Mouse (Mus musculus) liver (tissue): ENCODE measurements around the gene Arhgef3.

Experiments used
- DNase-seq: peaks from one replicate; pipeline ENCODE4 v3.0.0-alpha.2; 2020; ENCODE audit warnings: mixed read lengths

Arhgef3 gene

GRCm38 (mm10) chr14:27392660-27393059 lies 278.0 kb downstream of the Arhgef3 start:
- DNase-seq, result no peak

GRCm38 (mm10) chr14:27393806-27394205 lies 279.1 kb downstream of the Arhgef3 start:
- no peak for DNase-seq

- no peak for DNase-seq
Observed at GRCm38 (mm10) chr14:27396424-27396823, 281.7 kb downstream of the Arhgef3 start.

DNA sequence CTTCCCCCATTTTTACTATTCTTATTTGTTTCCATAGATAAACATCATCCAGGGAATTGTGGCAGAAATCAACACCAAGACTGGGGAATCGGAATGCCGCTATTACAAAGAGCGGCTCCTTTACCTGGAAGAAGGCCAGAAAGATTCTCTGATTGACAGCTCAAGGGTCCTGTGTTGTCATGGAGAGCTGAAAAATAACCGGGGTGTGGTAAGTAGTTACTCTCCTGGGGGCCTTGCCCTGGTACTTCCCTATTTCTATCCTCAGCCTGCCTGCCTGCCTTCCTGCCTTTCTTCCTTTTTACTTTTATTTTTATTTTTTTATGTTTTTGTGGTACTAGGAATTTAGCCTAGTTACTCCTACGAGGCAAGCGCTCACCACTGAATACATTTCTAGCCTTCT lies 282.8 kb downstream of the Arhgef3 start:
- DNase-seq, result no peak

DNA sequence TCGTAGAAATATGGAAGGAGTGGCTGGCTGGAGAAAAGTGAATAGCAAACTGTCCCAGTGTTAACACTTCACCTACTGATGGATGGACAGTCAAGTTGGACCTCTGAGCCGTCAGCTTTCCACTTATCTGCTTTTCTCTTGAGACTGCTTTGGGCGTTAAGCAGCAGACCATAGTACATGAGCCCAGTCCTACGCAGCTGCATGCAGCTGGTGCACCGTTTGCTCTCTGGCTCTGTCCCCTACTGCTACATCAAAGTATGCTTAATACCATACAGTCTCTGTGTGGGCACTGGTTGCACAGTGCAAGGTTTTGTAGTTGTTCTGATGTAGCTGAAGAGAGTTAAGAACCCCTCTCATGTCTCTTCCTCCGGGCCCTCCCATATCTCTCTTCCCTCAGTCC lies 285.8 kb downstream of the Arhgef3 start:
- DNase-seq, result no peak

DNA sequence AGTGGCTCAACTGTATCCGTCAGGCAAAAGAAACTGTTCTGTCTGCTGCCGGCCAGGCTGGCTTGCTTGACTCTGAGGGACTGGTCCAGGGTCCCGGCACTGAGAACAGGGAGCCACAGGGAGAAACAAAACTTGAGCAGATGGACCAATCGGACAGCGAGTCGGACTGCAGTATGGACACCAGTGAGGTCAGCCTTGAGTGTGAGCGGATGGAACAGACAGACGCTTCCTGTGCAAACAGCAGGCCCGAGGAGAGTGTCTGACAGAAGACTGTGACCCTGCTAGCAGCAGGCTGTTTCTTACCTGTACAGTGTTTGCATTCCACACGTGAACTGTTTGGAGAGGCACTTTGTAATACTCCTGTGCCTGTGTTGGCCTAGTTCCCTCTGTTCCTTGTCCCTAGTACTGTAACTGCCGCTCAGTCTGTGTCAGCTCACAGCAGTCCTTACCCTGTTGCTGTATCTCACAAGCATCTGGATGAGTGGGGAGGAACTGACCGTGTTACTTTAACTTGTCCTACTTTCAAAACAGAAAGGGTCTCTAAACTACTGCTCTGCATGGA lies 287.1 kb downstream of the Arhgef3 start:
- DNase-seq, result no peak

GRCm38 (mm10) chr14:27402332-27403250 lies 287.9 kb downstream of the Arhgef3 start:
- DNase-seq, result no peak

GRCm38 (mm10) chr14:27405452-27405851 lies 290.8 kb downstream of the Arhgef3 start:
- no peak for DNase-seq

DNA sequence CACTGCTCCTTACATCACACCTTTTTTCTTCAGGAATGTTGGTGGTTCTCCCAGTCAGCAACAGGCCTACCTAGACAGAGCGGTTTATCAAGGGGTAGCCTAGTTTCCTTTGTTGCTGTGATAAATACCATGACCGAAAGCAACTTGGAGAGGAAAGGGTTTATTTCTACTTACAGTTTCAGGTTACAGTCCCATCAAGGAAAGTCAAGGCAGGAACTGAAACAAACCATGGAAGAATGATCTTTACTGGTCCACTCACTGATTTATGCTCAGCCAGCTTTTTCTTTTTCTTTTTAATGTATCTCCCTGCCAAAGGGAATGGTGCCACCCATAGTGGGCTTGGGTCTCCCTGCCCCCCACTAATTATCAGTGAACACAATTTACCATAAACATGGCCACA lies 291.2 kb downstream of the Arhgef3 start:
- DNase-seq, result no peak

- no peak for DNase-seq
Observed at GRCm38 (mm10) chr14:27408240-27408639, 293.5 kb downstream of the Arhgef3 start.

- no peak for DNase-seq
Observed at GRCm38 (mm10) chr14:27409662-27410061, 295.0 kb downstream of the Arhgef3 start.

- no peak for DNase-seq
Observed at GRCm38 (mm10) chr14:27411492-27411891, 296.8 kb downstream of the Arhgef3 start.

DNA sequence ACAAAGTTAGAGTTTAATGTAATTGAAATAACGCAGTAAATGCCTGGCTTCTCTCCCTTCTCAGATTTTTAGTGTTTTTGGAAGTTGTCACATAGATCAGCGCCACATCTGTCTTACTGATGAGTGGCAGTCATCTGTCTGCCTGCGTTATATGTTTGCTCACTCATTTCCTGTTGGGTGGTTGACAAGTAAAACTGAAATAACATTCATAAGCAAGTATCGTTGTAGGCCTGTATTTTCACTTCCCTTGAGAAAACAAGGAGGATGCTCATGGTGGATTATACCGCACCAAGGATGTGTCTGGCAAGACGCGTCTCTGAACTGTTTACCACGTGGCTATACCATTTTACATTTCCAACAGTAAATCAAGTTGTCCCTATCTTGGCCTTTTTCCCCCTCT lies 298.0 kb downstream of the Arhgef3 start:
- no peak for DNase-seq

GRCm38 (mm10) chr14:27413961-27414360 lies 299.3 kb downstream of the Arhgef3 start:
- no peak for DNase-seq

DNA sequence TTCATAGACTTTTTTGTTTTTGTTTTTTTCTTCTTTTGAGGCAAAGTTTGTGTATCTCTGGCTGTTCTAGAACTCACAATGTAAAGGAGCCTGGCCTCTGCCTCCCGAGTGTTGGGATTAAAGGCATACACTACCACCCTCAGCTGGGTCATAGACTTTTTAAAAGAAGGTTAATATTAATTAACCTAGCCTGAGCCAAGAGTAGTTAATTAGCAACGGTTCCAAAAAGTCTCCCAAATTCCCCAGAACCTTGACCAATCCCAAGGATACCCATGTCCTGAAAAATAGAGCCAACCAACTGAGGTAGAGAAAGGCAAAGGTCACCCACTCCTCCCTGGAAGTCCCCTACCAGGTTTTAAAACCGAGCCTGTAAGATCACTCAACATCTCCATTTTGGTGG lies 306.1 kb downstream of the Arhgef3 start:
- DNase-seq, result no peak

GRCm38 (mm10) chr14:27422301-27422700 lies 307.6 kb downstream of the Arhgef3 start:
- no peak for DNase-seq

- peak; percentile 96 for DNase-seq
Observed at GRCm38 (mm10) chr14:27428573-27428972, 313.9 kb downstream of the Arhgef3 start, which contains the start of gene Fam208a. TSS of gene Fam208a (plus strand) at chr14:27428834.

DNA sequence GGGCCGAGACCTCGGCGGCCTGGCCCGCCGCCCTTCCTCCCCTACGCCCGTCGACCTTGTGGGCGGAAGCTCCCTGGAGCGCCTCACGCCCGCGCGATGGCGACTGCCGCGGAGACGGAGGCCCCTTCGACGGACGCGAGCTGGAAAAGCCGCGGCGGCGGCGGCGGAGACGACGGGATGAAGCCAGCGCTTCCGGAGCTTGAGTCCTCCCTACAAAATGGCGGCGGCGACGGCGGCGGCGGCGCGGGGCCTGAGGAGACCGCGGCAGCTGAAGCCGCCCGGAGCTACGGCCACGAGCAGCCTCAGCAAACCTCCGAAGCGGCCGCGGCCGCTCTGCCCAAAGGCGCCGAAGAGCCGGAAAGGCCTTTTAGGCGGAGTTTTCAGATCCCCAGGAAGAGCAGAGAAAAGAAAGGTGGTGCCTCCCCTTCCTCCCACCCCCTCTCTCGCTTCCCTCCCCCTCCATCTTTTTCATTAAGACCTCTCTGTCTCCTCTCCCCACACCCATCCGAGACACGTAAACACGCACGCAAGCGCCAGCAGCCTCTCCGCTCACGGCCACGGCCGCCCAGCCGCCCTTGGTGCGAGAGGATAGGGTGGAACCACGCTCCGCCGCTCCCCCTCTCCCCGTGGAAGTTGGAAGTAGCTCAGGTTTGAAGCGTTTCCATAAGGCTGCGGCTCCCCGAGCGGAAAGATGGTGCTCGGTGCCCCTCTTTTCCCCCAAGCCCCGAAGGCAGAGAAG lies 314.4 kb downstream of the Arhgef3 start:
- DNase-seq, result peak; percentile 86

GRCm38 (mm10) chr14:27430280-27430679 lies 315.6 kb downstream of the Arhgef3 start:
- DNase-seq, result no peak

DNA sequence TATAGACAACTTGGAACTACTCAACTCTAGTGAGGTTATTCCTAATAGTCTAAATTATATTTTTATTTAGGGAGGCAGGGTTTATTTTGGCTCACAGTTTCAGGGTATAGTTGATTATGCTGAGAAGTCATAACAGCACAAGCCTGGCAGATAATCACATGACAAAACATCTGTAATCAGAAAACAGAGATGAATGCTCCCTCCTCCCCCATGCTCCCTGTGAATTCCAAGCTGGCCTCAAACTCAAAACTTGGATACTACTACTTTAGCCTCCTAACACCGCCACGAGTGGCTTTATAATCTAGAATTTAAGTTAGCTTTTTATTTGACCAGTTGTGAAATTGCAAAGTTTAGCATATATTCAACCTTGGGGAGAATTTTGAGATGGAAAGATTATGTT lies 317.4 kb downstream of the Arhgef3 start:
- DNase-seq, result no peak

GRCm38 (mm10) chr14:27436116-27436515 lies 321.4 kb downstream of the Arhgef3 start:
- DNase-seq, result no peak

- no peak for DNase-seq
Observed at GRCm38 (mm10) chr14:27436826-27437225, 322.1 kb downstream of the Arhgef3 start.

- DNase-seq, result no peak
Observed at GRCm38 (mm10) chr14:27440921-27441320, 326.2 kb downstream of the Arhgef3 start.

DNA sequence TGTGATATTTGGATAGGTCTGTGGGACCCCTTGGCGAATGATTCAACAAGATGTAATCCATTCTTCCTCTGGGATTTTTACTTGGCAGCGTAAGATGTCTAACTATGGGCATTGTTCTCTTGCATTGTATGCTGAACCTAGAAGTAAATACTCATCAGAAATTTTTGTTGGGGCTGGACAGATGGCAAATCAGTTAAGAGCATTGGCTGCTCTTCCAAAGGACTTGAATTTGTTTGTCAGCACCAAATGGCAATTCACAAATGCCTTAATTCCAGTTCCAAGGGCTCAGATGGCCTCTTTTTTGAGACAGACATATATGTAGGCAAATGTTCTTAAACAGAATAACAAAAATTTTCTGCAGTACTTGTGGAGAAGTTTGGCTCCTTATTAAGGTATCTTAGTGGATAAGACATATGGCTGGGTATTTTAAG lies 330.2 kb downstream of the Arhgef3 start:
- DNase-seq, result no peak
